Mouse (Mus musculus): ENCODE measurements around the gene March1. TPM values are rescaled to one million over a fixed set of nuclear protein-coding genes. Genes with fewer than 3 reads are reported as not detected.

Gene March1
- polyA plus RNA-seq, 2 experiments, result 0.41 to 0.62 TPM

DNA sequence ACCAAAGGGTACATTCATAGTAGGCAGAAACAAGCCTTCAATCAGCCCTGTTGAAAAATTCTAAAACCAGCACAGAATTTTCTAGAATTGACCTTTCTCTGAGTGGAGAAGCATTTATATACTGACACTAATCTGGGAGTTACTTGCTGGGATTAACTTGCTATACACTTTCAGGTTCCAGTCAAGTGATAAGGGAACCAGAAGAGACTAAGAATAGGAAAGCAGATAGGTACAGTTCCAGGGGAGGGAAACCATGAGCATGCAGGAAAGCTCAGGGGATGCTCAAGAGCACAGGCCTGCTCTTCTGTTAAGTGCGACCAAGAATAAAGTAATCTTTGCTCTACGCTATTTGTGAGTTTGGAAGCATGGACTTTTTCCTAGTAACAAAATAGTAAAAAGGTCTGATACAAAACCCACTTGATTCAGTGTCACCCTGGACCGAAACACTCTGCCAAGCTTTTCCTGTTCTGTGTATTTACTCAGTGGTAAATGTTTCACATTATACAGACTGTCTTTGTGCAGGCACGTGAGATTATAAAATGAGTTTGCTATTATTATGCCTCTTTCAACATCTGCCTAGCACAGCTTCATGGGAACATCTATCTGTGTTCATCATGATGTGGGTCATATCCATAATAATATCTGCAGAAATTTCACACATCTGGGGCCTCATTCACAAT, 766.1 kb downstream of the March1 start:
- H3K27me3 ChIP-seq (ENCODE audit: control insufficient read depth, insufficient read depth, low read length), result no peaks in the 10 kb centered on the region
- ATAC-seq (ENCODE audit: low FRiP score, low read depth) (no peak), DNase-seq (ENCODE audit: low spot score) (no peak)
- no peak overlapping the region for H3K4me2 ChIP-seq (replicated peaks; ENCODE audit: low read depth, low read length, severe bottlenecking)
- no peak overlapping the region for H3K4me3 ChIP-seq (replicated peaks; ENCODE audit: low read length)
- no peaks in the 10 kb centered on the region for H3K36me3 ChIP-seq (ENCODE audit: control insufficient read depth, insufficient read depth, low read length)
- H3K9ac ChIP-seq (ENCODE audit: low read depth, low read length, severe bottlenecking), result no peak overlapping the region
- WGBS, result 94% methylated on average over 4 of the region's 4 CpGs
- no peak for TF ChIP-seq POLR2A (IDR thresholded peaks at IDR 0.05; ENCODE audit: borderline replicate concordance, extremely low read depth, insufficient read depth, insufficient read length)
- H3K27ac ChIP-seq (replicated peaks; ENCODE audit: low read depth, low read length), result no peak overlapping the region
- H3K4me1 ChIP-seq (ENCODE audit: control insufficient read depth, insufficient read depth, low read length), result no peaks in the 10 kb centered on the region
- no peaks in the 10 kb centered on the region for H3K9me3 ChIP-seq (ENCODE audit: control insufficient read depth, low read length)

DNA sequence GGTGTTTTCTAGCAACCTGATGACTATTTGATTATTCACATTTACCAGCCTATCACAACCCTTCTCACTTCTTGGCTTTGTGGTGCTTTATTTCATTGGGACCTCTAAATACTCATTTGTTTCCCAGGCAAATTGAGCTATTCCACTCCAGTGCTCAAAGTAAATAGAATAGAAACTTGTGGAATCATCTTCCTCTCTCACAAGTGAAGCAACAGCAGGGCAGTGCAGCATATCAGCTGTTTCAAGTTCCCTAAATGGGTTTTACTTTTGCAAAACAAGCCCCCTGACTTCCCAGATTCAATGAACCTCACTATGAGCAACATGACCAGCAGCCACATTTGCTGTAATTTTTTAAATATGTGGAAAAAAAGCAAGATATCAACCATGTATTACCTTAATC, 768.3 kb downstream of the March1 start:
- ATAC-seq (ENCODE audit: low FRiP score, low read depth), result no peak
- Histone ChIP-seq H3K36me3 (ENCODE audit: control insufficient read depth, insufficient read depth, low read length) (no peaks in the 10 kb centered on the region), H3K4me1 (ENCODE audit: control insufficient read depth, insufficient read depth, low read length) (no peaks in the 10 kb centered on the region), H3K4me2 (replicated peaks; ENCODE audit: low read depth, low read length, severe bottlenecking) (no peak overlapping the region), H3K27ac (replicated peaks; ENCODE audit: low read depth, low read length) (no peak overlapping the region), H3K27me3 (ENCODE audit: control insufficient read depth, insufficient read depth, low read length) (no peaks in the 10 kb centered on the region), H3K9me3 (ENCODE audit: control insufficient read depth, low read length) (no peaks in the 10 kb centered on the region), H3K9ac (ENCODE audit: low read depth, low read length, severe bottlenecking) (no peak overlapping the region), H3K4me3 (replicated peaks; ENCODE audit: low read length) (no peak overlapping the region)
- DNase-seq (ENCODE audit: low spot score), result no peak
- no peak for TF ChIP-seq POLR2A (IDR thresholded peaks at IDR 0.05; ENCODE audit: borderline replicate concordance, extremely low read depth, insufficient read depth, insufficient read length)

GRCm38 (mm10) chr8:66388693-66389092, 771.0 kb downstream of the March1 start:
- no peaks in the 10 kb centered on the region for H3K4me1 ChIP-seq (ENCODE audit: control insufficient read depth, insufficient read depth, low read length)
- 75% methylated on average over 2 of the region's 2 CpGs for WGBS
- H3K27me3 ChIP-seq (ENCODE audit: control insufficient read depth, insufficient read depth, low read length), result no peaks in the 10 kb centered on the region
- no peak overlapping the region for H3K27ac ChIP-seq (replicated peaks; ENCODE audit: low read depth, low read length)
- H3K9me3 ChIP-seq (ENCODE audit: control insufficient read depth, low read length), result no peaks in the 10 kb centered on the region
- H3K4me2 ChIP-seq (replicated peaks; ENCODE audit: low read depth, low read length, severe bottlenecking), result no peak overlapping the region
- no peak for ATAC-seq (ENCODE audit: low FRiP score, low read depth)
- H3K36me3 ChIP-seq (ENCODE audit: control insufficient read depth, insufficient read depth, low read length), result no peaks in the 10 kb centered on the region
- no peak overlapping the region for H3K9ac ChIP-seq (ENCODE audit: low read depth, low read length, severe bottlenecking)
- no peak for TF ChIP-seq POLR2A (IDR thresholded peaks at IDR 0.05; ENCODE audit: borderline replicate concordance, extremely low read depth, insufficient read depth, insufficient read length)
- no peak for DNase-seq (ENCODE audit: low spot score)
- no peak overlapping the region for H3K4me3 ChIP-seq (replicated peaks; ENCODE audit: low read length)

DNA sequence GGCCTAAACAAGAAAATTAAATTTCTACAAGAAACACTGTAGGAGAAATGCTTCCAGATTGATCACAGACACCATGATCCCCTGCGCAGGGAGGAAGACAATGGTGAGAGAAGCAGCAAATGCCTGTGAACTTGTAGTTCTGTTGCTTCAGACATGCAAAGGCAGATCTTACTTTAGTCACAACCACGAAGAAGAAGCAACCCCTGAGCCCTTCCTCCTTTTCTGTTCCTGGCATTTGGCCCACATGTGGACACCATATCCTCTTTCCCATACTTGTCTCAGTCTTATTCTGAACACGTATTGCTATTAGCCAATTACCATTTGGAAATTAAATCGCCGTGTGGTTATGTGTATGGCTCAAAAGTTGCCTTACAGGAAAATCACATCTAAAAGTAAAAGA, 773.9 kb downstream of the March1 start:
- ATAC-seq (ENCODE audit: low FRiP score, low read depth), result no peak
- no peak for DNase-seq (ENCODE audit: low spot score)
- no peaks in the 10 kb centered on the region for H3K36me3 ChIP-seq (ENCODE audit: control insufficient read depth, insufficient read depth, low read length)
- H3K4me1 ChIP-seq (ENCODE audit: control insufficient read depth, insufficient read depth, low read length), result no peaks in the 10 kb centered on the region
- H3K27me3 ChIP-seq (ENCODE audit: control insufficient read depth, insufficient read depth, low read length), result no peaks in the 10 kb centered on the region
- no peak overlapping the region for H3K4me2 ChIP-seq (replicated peaks; ENCODE audit: low read depth, low read length, severe bottlenecking)
- H3K9me3 ChIP-seq (ENCODE audit: control insufficient read depth, low read length), result no peaks in the 10 kb centered on the region
- no peak overlapping the region for H3K9ac ChIP-seq (ENCODE audit: low read depth, low read length, severe bottlenecking)
- no peak overlapping the region for H3K4me3 ChIP-seq (replicated peaks; ENCODE audit: low read length)
- TF ChIP-seq POLR2A (IDR thresholded peaks at IDR 0.05; ENCODE audit: borderline replicate concordance, extremely low read depth, insufficient read depth, insufficient read length), result no peak
- WGBS, result 81% methylated on average over 5 of the region's 5 CpGs
- no peak overlapping the region for H3K27ac ChIP-seq (replicated peaks; ENCODE audit: low read depth, low read length)

- Histone ChIP-seq H3K4me1 (ENCODE audit: control insufficient read depth, insufficient read depth, low read length) (no peaks in the 10 kb centered on the region), H3K9me3 (ENCODE audit: control insufficient read depth, low read length) (no peaks in the 10 kb centered on the region), H3K36me3 (ENCODE audit: control insufficient read depth, insufficient read depth, low read length) (no peaks in the 10 kb centered on the region), H3K4me2 (replicated peaks; ENCODE audit: low read depth, low read length, severe bottlenecking) (no peak overlapping the region), H3K27ac (replicated peaks; ENCODE audit: low read depth, low read length) (no peak overlapping the region), H3K4me3 (replicated peaks; ENCODE audit: low read length) (no peak overlapping the region), H3K9ac (ENCODE audit: low read depth, low read length, severe bottlenecking) (no peak overlapping the region), H3K27me3 (ENCODE audit: control insufficient read depth, insufficient read depth, low read length) (no peaks in the 10 kb centered on the region)
- ATAC-seq (ENCODE audit: low FRiP score, low read depth) (no peak), DNase-seq (ENCODE audit: low spot score) (no peak)
- no peak for TF ChIP-seq POLR2A (IDR thresholded peaks at IDR 0.05; ENCODE audit: borderline replicate concordance, extremely low read depth, insufficient read depth, insufficient read length)
Observed at GRCm38 (mm10) chr8:66392900-66393299, 775.2 kb downstream of the March1 start.

DNA sequence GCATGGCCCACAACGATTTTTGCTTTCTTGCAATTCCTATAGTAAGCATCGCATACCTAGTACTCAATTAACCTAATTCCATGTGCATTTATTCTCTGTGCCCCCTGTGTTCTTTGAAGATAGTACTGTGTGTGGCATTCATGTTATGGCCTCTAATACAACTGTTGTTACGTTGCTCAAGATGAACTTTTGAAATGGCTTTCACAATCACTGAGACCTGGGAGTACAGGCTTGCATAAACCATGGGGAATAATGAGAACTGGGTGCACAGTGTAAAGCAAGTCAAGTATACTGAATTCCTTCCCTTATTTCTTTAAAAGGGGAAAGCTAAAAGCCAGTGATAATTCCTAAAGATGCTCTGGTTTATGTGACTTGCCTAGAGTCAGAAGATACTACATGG, 776.4 kb downstream of the March1 start:
- Histone ChIP-seq H3K9ac (ENCODE audit: low read depth, low read length, severe bottlenecking) (no peak overlapping the region), H3K4me2 (replicated peaks; ENCODE audit: low read depth, low read length, severe bottlenecking) (no peak overlapping the region), H3K36me3 (ENCODE audit: control insufficient read depth, insufficient read depth, low read length) (no peaks in the 10 kb centered on the region), H3K4me1 (ENCODE audit: control insufficient read depth, insufficient read depth, low read length) (no peaks in the 10 kb centered on the region), H3K27me3 (ENCODE audit: control insufficient read depth, insufficient read depth, low read length) (no peaks in the 10 kb centered on the region), H3K9me3 (ENCODE audit: control insufficient read depth, low read length) (no peaks in the 10 kb centered on the region), H3K27ac (replicated peaks; ENCODE audit: low read depth, low read length) (no peak overlapping the region), H3K4me3 (replicated peaks; ENCODE audit: low read length) (no peak overlapping the region)
- no peak for TF ChIP-seq POLR2A (IDR thresholded peaks at IDR 0.05; ENCODE audit: borderline replicate concordance, extremely low read depth, insufficient read depth, insufficient read length)
- WGBS, result 68% methylated on average over 3 of the region's 3 CpGs
- ATAC-seq (ENCODE audit: low FRiP score, low read depth) (no peak), DNase-seq (ENCODE audit: low spot score) (no peak)

Measured in limb, embryonic 14.5 days (tissue).